Mouse (Mus musculus) erythroblast, embryonic 14.5 days (primary cell): ENCODE results near the gene Olfr1362.

Experiments used
- GATA1 ChIP-seq: IDR thresholded peaks from 2 replicates; pipeline ENCODE4 v1.6.1; 2012; ENCODE audit warnings: low read length, inconsistent platforms, mixed read lengths
- TAL1 ChIP-seq: IDR thresholded peaks from 3 replicates; pipeline ENCODE4 v1.6.1; 2012; ENCODE audit warnings: low read length, inconsistent platforms, mixed read lengths

- TF ChIP-seq GATA1, result no peak
- TF ChIP-seq TAL1, result no peak
Observed at GRCm38 (mm10) chr13:21613922-21614321, at the start of gene Olfr1362.
